Mouse (Mus musculus) midbrain, embryonic 11.5 days (tissue): ENCODE measurements at regions not wholly inside any gene's neighbourhood (a gene's known extent, or its start where the extent isn't known, plus 50 kb on each side); places are given as distances from the start of the nearest gene placed in this dataset.

ENCODE experiments used
- ATAC-seq: fragments of 200-750 bp; cut with Nextera tagmentation; 2 replicates; pipeline ENCODE4 v1.8.0; 2017; ENCODE audit warnings: moderate TSS enrichment, moderate library complexity; ENCODE audit not compliant: low FRiP score
- DNase-seq: peaks from one replicate; pipeline ENCODE4 v3.0.0; 2015; ENCODE audit warnings: low spot score; ENCODE audit errors: missing footprints
- H3K27ac ChIP-seq: fragments of 300-500 bp; sonication (generic); 2 replicates; pipeline ENCODE4 v1.5.1; 2014; ENCODE audit warnings: low read depth, low read length
- H3K27me3 ChIP-seq: fragments of 300-500 bp; sonication (generic); 2 replicates; pipeline ENCODE4 v1.6.1; 2014; ENCODE audit warnings: mild to moderate bottlenecking, low read length, moderate library complexity, mixed read lengths; ENCODE audit not compliant: control insufficient read depth, insufficient read depth
- H3K36me3 ChIP-seq: fragments of 300-500 bp; sonication (generic); 2 replicates; pipeline ENCODE4 v1.6.1; 2014; ENCODE audit warnings: mild to moderate bottlenecking, low read length, moderate library complexity, mixed read lengths; ENCODE audit not compliant: control insufficient read depth, insufficient read depth
- H3K4me1 ChIP-seq: fragments of 300-500 bp; sonication (generic); 2 replicates; pipeline ENCODE4 v1.6.1; 2014; ENCODE audit warnings: low read length; ENCODE audit not compliant: control insufficient read depth, insufficient read depth
- H3K4me2 ChIP-seq: fragments of 300-500 bp; sonication (generic); 2 replicates; pipeline ENCODE4 v1.6.1; 2014; ENCODE audit warnings: mild to moderate bottlenecking, moderate library complexity
- H3K4me3 ChIP-seq: fragments of 300-500 bp; sonication (generic); 2 replicates; pipeline ENCODE4 v1.5.1; 2014; ENCODE audit warnings: low read depth, low read length
- H3K9ac ChIP-seq: fragments of 300-500 bp; sonication (generic); 2 replicates; pipeline ENCODE4 v1.6.1; 2014; ENCODE audit warnings: low read length
- H3K9me3 ChIP-seq: fragments of 300-500 bp; sonication (generic); 2 replicates; pipeline ENCODE4 v1.6.1; 2016; ENCODE audit warnings: low read length; ENCODE audit not compliant: control insufficient read depth
- WGBS: fragments of 180-500 bp; shearing (Covaris S2); extraction: QIAGEN DNeasy Blood & Tissue Kit; methylation state at CpG from one replicate; pipeline ENCODE4 v1.1.7; 2014; 5-methylcytosine and 5-hydroxymethylcytosine counted together

- no peaks in the 10 kb centered on the region for H3K4me1 ChIP-seq
- H3K4me2 ChIP-seq: no peak overlapping the region
- H3K9me3 ChIP-seq: no peaks in the 10 kb centered on the region
- no peak overlapping the region for H3K9ac ChIP-seq
- ATAC-seq: no peak
- DNase-seq: no peak
- no peak overlapping the region for H3K4me3 ChIP-seq
- H3K27ac ChIP-seq: no peak overlapping the region
- no peaks in the 10 kb centered on the region for H3K36me3 ChIP-seq
- WGBS: 92% methylated on average over 5 of the region's 5 CpGs
- no peaks in the 10 kb centered on the region for H3K27me3 ChIP-seq
Observed at GRCm38 (mm10) chr10:116726031-116726430, 144.7 kb upstream of the Cnot2 start.

- peak; percentile 75 for DNase-seq
- H3K36me3 ChIP-seq: no peaks in the 10 kb centered on the region
- no peak for ATAC-seq
- H3K4me1 ChIP-seq: no peaks in the 10 kb centered on the region
- no peak overlapping the region for H3K9ac ChIP-seq
- H3K9me3 ChIP-seq: no peaks in the 10 kb centered on the region
- H3K4me2 ChIP-seq: no peak overlapping the region
- no peaks in the 10 kb centered on the region for H3K27me3 ChIP-seq
- H3K27ac ChIP-seq: no peak overlapping the region
- no peak overlapping the region for H3K4me3 ChIP-seq
- WGBS: 95% methylated on average over 9 of the region's 9 CpGs
Observed at GRCm38 (mm10) chr10:116721986-116722385, 140.7 kb upstream of the Cnot2 start.

GRCm38 (mm10) chr10:116719616-116720015 is 138.3 kb upstream of the Cnot2 start:
- Histone ChIP-seq H3K9ac (no peak overlapping the region), H3K36me3 (no peaks in the 10 kb centered on the region), H3K9me3 (no peaks in the 10 kb centered on the region), H3K27me3 (no peaks in the 10 kb centered on the region), H3K4me2 (no peak overlapping the region), H3K4me3 (no peak overlapping the region), H3K4me1 (peaks cover 3% of the 10 kb centered on the region), H3K27ac (no peak overlapping the region)
- DNase-seq (peak; percentile 84), ATAC-seq (no peak)
- WGBS: 85% methylated on average over 5 of the region's 5 CpGs

GRCm38 (mm10) chr10:116717961-116718360 is 136.7 kb upstream of the Cnot2 start:
- no peak overlapping the region for H3K27ac ChIP-seq
- ATAC-seq: no peak
- WGBS: 85% methylated on average over 10 of the region's 10 CpGs

GRCm38 (mm10) chr10:116717017-116717643 is 135.8 kb upstream of the Cnot2 start:
- Histone ChIP-seq H3K9me3 (no peaks in the 10 kb centered on the region), H3K27me3 (no peaks in the 10 kb centered on the region), H3K4me3 (no peak overlapping the region), H3K4me1 (peaks cover 3% of the 10 kb centered on the region), H3K36me3 (no peaks in the 10 kb centered on the region), H3K4me2 (no peak overlapping the region), H3K9ac (no peak overlapping the region), H3K27ac (no peak overlapping the region)
- WGBS: 86% methylated on average over 4 of the region's 4 CpGs
- DNase-seq: peak; percentile 56
- ATAC-seq: no peak

More at GRCm38 (mm10) chr10:116717961-116718360, 136.7 kb upstream of the Cnot2 start:
- DNase-seq: peak; percentile 56
- Histone ChIP-seq H3K4me2 (no peak overlapping the region), H3K9me3 (no peaks in the 10 kb centered on the region), H3K27me3 (no peaks in the 10 kb centered on the region), H3K9ac (no peak overlapping the region), H3K36me3 (no peaks in the 10 kb centered on the region), H3K4me3 (no peak overlapping the region), H3K4me1 (peaks cover 3% of the 10 kb centered on the region)

GRCm38 (mm10) chr10:116713456-116713855 is 132.1 kb upstream of the Cnot2 start:
- 66% methylated on average over 11 of the region's 11 CpGs for WGBS
- Histone ChIP-seq H3K27ac (no peak overlapping the region), H3K9me3 (no peaks in the 10 kb centered on the region), H3K4me1 (peaks cover 3% of the 10 kb centered on the region), H3K36me3 (no peaks in the 10 kb centered on the region), H3K9ac (no peak overlapping the region), H3K27me3 (no peaks in the 10 kb centered on the region), H3K4me3 (no peak overlapping the region), H3K4me2 (no peak overlapping the region)
- no peak for ATAC-seq
- peak; percentile 73 for DNase-seq

GRCm38 (mm10) chr10:116707025-116707424 is 125.7 kb upstream of the Cnot2 start:
- no peaks in the 10 kb centered on the region for H3K27me3 ChIP-seq
- DNase-seq (no peak), ATAC-seq (no peak)
- no peak overlapping the region for H3K27ac ChIP-seq
- H3K9me3 ChIP-seq: no peaks in the 10 kb centered on the region
- no peaks in the 10 kb centered on the region for H3K4me1 ChIP-seq
- no peak overlapping the region for H3K4me2 ChIP-seq
- 92% methylated on average over 6 of the region's 6 CpGs for WGBS
- no peak overlapping the region for H3K4me3 ChIP-seq
- H3K36me3 ChIP-seq: no peaks in the 10 kb centered on the region
- H3K9ac ChIP-seq: no peak overlapping the region

- H3K36me3 ChIP-seq: no peaks in the 10 kb centered on the region
- no peaks in the 10 kb centered on the region for H3K9me3 ChIP-seq
- DNase-seq (no peak), ATAC-seq (no peak)
- H3K4me2 ChIP-seq: no peak overlapping the region
- H3K4me1 ChIP-seq: no peaks in the 10 kb centered on the region
- H3K9ac ChIP-seq: no peak overlapping the region
- no peak overlapping the region for H3K27ac ChIP-seq
- H3K4me3 ChIP-seq: no peak overlapping the region
- H3K27me3 ChIP-seq: no peaks in the 10 kb centered on the region
- WGBS: 88% methylated on average over 5 of the region's 5 CpGs
Observed at GRCm38 (mm10) chr10:116701281-116701680, 120.0 kb upstream of the Cnot2 start.

GRCm38 (mm10) chr10:116699711-116700110 is 118.4 kb upstream of the Cnot2 start:
- no peaks in the 10 kb centered on the region for H3K9me3 ChIP-seq
- H3K4me3 ChIP-seq: no peak overlapping the region
- H3K36me3 ChIP-seq: no peaks in the 10 kb centered on the region
- WGBS: 67% methylated on average over 8 of the region's 8 CpGs
- no peaks in the 10 kb centered on the region for H3K4me1 ChIP-seq
- no peak for DNase-seq
- ATAC-seq: no peak
- H3K4me2 ChIP-seq: no peak overlapping the region
- no peak overlapping the region for H3K27ac ChIP-seq
- H3K9ac ChIP-seq: no peak overlapping the region
- no peaks in the 10 kb centered on the region for H3K27me3 ChIP-seq
